Mouse (Mus musculus): ENCODE results near the gene Gm20855. TPM values are rescaled to one million over a fixed set of nuclear protein-coding genes. Genes with fewer than 3 reads are reported as not detected.

The Gm20855 gene
- total RNA-seq (2023): not detected

GRCm38 (mm10) chrY:35131733-35132132 lies at the start of gene Gm20855:
Gene Gm20855 (minus strand): TSS chrY:35131833.

